Mouse (Mus musculus): ENCODE results near the gene Clcn5. TPM values are rescaled to one million over a fixed set of nuclear protein-coding genes. Genes with fewer than 3 reads are reported as not detected.
A peak's percentile ranks its signal among the peaks of the same experiment; 100 is the strongest.

Clcn5 gene
- total RNA-seq (2021), result 1 to 10 TPM; 2.1 to 2.4 TPM
- long read RNA-seq, experiment 1, result 0 reads
- long read RNA-seq, experiment 2, result 0 reads

DNA sequence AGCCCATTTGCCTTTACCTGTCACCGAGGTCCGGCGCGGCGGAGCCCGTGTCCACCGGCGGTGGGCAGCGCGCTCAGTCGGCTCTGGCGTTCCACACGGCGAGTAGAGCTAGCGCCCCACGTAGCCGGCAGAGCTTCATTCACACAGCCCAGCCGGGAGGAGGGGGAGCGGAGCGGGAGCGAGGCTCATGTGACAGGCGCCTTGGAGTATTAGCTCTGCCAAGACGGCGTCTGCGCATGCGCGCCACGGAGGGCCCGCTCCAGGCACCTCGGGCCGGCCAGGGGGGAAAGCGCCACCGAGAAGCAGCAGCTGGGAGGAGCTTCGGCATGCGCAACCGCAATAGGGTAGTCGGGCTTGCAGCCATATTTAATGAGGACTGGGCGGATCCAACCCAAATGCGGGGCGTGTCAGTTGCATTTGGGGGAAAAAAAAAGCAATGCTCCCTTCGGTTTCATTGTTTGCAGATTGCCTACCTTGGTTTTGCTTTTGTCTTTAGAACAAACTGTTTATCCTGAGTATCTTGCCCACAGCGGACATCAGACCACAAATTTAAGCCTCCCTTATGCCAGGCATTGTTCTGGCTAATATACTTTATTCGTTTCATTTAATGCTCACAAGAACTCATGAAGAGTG, at the start of gene Clcn5:
TSS of gene Clcn5 (minus strand) at position 270 of the 633 bp plus-strand sequence.
- DNase-seq, result peak; percentile 92 to 98

DNA sequence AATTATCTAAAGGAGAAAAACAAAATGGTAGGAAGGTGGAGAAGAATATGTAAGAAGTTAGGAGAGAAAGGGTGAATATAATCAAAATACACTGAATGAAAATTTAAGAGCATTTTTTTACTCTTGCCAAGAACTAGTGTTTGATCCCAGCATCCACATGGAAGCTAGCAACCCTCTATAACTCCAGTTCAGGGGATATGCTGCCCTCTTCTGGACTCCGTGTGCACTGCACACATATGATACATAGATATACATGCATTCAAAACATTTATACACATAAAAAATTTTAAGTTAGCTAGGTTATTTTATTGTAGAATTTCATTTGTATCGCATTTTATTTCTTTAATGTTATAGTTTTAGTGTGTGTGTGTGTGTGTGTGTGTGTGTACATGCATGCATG, 6.3 kb upstream of the Clcn5 start:
- DNase-seq, result no peak

GRCm38 (mm10) chrX:7322288-7322687, 3.1 kb upstream of the Clcn5 start:
- DNase-seq, result peak; percentile 45 to 68

- DNase-seq, result no peak
These were observed 1.4 kb upstream of the Clcn5 start for GRCm38 (mm10) chrX:7320571-7320970.

DNA sequence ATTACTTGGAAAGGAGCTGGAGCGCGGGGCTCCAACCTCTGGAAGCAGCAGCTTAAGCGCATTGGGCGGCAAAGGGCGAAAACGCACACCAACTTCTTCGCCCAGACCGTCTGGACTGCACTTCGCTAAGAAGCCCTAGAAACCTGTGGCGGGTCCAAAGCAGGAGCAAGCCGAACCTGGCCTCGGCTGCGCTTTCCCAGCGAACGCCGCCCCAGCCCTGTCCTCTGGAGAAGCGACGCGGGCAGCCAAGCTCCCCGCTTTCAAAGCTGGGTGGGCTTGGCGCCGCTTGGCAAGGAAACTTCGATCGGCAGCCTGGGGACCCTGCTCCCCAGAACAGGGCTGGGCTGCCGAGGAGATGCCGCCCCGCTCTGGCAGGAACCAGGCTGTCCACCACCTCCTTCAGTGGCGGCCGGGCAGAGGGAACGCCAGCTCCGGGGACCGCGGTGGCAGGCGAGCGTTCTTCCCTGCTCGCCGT, 570 bp downstream of the Clcn5 start:
- DNase-seq, result peak in 1 of 2 experiments; percentile 41

- DNase-seq, result no peak
These were observed 4.0 kb downstream of the Clcn5 start for GRCm38 (mm10) chrX:7315115-7315514.

DNA sequence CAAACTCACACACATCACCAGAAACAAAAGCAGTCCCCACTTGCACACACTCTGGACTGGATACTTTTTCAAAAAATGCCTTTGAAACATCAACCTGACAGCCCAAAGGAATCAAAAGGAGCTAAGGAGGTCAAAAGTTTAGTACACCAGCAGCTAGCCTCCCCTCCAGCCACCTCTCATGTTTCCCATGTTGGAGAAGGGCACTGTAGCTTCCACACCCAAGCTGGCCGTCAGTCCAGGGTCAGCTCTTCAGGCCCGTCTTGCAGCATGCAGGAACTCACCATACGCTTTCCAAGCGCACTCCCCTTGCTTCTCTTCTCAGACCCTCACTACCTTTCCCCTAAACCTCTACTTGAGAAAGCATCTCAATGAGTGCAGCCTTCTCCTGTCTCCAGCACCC, 4.5 kb downstream of the Clcn5 start:
- DNase-seq, result no peak

DNA sequence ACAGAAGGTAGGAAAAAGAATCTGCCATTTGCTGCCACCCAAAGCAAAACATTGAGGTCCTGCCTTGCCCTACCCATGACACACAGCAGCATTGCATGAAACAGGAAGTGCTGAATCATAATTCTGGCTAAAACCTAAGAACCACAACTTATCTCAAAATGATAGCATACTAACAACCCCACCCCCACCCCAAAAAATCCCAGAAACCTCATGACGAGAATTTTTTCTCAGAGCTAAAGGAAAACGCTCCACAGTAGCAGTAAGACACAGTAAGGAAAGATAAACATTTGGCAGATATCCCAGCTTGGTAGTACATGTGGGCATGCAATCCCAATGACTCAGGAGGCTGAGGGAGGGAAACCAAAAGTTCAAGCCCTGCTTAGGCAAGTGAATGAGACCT, 10.9 kb downstream of the Clcn5 start:
- DNase-seq, result no peak

GRCm38 (mm10) chrX:7306861-7307260, 12.3 kb downstream of the Clcn5 start:
- DNase-seq, result no peak

DNA sequence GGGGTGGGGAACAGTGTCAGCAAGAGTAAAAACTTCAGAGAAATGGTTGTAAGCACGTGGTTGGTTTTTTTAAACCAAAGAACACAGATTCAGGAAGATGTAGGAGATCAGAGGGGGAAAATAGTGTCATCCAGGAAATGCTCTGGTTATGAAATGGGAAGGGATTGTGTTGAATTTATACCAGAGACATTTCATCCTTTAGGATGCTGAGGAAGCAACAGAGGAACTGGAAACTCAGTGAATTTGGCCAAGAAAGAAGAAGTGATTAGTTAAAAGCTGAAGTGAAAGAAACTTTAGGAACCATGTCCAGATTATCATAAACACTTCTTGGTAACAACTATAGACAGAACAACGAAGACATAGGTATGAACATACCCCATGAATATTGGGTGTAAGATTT, 26.2 kb downstream of the Clcn5 start:
- peak in 1 of 2 experiments; percentile 11 for DNase-seq

- DNase-seq, result no peak
These were observed 26.9 kb downstream of the Clcn5 start for GRCm38 (mm10) chrX:7292151-7292768.

DNA sequence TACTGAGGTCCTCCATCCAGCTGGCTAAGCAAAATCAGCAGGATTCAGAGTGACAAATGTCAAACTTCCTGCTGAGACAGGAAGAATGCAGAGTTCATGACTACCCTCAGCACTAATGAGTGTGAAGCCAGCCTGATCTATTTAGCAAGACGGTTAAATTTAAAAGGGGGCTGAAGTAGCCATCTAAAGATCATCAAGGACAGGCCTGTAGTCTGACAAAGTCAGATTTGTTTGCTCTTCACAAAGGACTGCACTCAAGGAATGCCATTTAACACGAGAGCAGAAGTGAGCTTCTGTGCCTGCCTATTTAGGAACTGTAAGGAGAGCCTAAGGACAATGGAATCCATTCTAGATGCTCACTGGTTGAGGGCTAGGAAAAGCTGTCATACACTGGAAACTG, 30.2 kb downstream of the Clcn5 start:
- no peak for DNase-seq

DNA sequence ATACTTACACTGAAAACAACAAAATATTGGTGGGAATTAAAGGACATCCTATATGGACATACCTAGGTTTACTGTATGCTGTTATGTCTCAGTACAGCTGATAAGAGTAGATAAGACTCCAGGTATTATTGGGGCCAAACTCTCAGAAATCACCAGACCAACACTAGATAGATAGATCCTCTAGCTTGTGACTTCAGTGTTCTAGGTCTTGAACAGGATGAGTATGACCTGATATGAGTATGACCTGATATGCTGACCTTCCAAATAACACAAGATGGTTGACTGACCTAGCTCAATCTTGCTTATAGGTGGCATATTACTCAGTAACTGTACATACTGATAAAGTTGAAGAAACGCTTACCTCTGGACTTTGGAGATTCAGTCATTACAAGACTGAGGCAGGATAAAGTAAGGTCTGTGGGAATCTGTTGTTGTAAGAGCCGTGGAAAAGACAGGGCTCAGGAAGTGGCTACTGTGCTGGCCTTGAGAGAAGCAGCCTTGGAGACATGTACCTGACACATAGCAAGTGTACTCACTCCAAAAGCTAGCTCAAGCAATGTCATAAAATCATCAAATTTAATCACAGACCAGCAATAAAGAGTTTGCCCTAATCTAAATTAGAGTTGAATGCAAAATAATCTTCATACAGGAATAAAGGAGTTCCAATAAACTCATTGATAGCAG, 32.0 kb downstream of the Clcn5 start:
- DNase-seq, result no peak

DNA sequence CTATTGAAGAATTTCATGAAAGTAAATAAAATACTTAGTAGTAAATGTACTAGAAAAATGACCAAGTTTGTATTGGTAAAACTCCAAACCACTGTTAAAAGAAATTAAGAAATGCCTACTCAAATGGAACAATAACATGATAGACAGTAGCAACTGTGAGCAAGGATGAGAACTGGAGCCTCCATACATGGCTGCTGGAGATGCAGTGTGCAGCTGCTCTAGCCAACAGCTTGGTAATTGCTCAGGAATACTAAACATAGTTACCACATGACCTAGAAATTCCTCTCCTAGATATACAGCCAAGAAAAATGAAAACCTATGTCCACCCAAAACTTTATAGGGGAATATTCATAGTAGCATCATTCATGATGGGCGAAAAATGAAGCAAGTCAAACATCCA, 36.5 kb downstream of the Clcn5 start:
- DNase-seq, result no peak

DNA sequence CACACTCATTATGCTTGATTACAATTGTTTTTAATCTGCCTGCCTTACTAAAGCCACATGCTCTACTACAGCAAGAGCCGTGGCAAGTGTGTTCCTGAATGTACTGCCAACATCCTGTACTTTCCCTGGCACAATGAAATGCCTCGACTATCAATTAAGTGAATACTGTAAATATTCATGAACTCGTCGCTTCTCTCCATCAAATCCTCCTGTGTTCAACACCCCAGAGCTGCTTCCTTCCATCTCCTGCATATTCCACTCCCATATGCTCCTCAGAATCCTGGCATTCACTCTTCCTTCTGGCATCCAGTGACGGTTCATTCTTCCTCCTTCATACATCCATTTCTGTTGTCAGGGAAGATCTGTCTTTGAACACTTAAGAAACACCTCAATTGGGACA, 39.4 kb downstream of the Clcn5 start:
- DNase-seq, result no peak

DNA sequence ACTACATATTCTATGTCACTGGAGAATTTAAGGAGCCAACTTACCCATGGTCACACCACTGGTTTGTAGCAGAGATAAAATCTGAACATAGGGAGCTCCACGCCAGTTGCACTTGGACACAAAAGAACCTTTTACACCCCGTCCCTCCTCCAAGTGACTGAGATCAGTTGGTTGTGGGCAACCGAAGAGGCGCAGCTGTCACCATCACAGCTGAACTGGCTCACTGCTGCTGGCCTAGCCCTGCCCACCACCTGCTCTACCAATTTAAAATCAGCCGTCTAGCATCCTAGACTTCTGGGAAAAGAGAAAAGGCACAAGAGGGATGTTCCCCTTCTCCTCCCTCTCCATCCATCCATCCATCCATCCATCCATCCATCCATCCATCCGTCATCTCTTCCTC, 42.6 kb downstream of the Clcn5 start:
- DNase-seq, result no peak

GRCm38 (mm10) chrX:7261149-7261548, 58.0 kb downstream of the Clcn5 start:
- no peak for DNase-seq

GRCm38 (mm10) chrX:7260400-7261113, 58.6 kb downstream of the Clcn5 start:
- DNase-seq, result no peak

DNA sequence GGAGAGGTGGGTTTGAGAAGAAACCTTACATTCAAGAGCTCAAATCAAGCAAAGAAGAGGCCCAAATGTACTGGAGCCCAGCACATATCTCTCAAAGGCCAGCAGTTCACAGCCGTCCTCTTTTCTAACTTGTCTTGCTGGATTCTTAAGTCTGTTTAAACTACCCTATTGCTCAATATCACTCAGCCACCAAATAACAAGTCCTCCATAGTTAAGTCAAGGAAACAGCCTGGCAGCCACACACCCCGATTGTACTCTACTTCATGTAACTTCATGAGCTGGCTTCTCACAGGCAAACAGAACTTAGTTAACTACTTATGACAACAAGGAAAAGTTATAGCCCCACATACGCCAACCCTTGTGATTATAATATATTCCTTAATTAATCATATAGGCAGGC, 59.4 kb downstream of the Clcn5 start:
- DNase-seq, result no peak

- DNase-seq, result no peak
These were observed 63.1 kb downstream of the Clcn5 start for GRCm38 (mm10) chrX:7256022-7256421.

DNA sequence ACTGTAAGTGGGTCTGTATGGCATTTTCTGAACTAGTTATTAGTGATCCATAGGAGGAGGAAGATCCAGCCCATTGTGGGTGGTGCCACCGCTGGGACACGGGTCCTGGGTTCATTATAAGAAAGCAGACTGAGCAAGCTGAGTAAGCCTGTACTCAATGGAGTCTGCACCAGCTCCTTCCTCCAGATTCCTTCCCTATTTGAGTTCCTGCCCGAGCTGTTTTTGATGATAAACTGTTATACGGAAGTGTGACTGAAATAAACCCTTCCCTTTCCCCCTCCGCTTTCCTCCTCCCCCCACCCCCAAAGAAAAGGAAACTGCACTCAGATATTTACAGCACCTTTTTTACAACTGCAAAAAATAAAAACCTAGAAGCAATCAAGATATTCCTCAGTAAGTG, 115.1 kb downstream of the Clcn5 start:
- peak in 1 of 2 experiments; percentile 15 for DNase-seq

DNA sequence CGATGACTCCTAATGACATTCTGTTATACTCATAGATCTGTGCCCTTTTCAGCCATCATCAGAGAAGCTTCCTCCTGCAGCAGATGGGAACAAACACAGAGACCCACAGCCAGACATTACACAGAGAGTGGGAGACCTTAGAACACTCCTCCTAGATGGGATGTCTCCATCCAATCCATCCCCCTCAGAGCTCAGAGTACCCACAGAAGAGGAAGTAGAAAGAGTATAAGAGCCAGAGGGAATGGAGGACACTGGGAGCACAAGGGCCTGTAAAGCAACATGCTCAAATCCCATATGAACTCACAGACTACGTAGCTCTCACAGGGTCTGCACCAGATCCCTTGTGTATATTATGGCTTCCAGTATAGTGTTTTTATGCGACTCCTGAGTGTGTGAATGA, 115.6 kb downstream of the Clcn5 start:
- DNase-seq, result no peak

- no peak for DNase-seq
These were observed 121.3 kb downstream of the Clcn5 start for GRCm38 (mm10) chrX:7197833-7198232.
